Mouse (Mus musculus): ENCODE data around the gene Acbd4.

The Acbd4 gene

DNA sequence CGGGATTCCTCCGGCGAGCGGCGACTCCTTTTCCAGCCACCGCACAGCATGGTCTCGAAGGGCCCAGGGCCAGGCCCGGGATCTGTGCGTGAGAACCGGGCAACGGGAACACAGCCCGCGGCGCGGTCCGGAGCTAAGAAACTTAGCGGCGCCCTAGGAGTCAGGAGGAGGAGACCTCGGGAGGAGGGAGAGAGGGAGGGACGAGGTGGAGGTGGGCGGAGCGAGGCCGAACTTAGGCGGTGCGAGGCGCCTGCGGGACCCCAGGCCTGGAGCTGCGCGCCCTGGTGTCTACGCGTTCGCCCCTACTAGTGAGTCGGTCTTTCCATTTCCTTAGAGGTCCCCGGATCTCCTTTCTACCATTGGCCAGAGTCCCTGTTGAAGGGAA, at the start of gene Acbd4, which contains the start of gene Plcd3:
TSS of gene Acbd4 (plus strand) at position 202 of the 385 bp plus-strand sequence.
TSS of gene Plcd3 (minus strand) at position 178 of the 385 bp plus-strand sequence.
- DNase-seq (ENCODE audit: low spot score) = no peak

GRCm38 (mm10) chr11:103052078-103052477, 49.4 kb upstream of the Acbd4 start:
- no peak for DNase-seq (ENCODE audit: low spot score)

GRCm38 (mm10) chr11:103053191-103054076, 48.0 kb upstream of the Acbd4 start:
- no peak for DNase-seq (ENCODE audit: low spot score)

GRCm38 (mm10) chr11:103054798-103055197, 46.7 kb upstream of the Acbd4 start:
- DNase-seq (ENCODE audit: low spot score) = peak; percentile 84

GRCm38 (mm10) chr11:103056636-103057035, 44.8 kb upstream of the Acbd4 start:
- no peak for DNase-seq (ENCODE audit: low spot score)

GRCm38 (mm10) chr11:103058499-103059085, 42.9 kb upstream of the Acbd4 start:
- DNase-seq (ENCODE audit: low spot score) = no peak

- DNase-seq (ENCODE audit: low spot score) = no peak
These were observed 35.1 kb upstream of the Acbd4 start for GRCm38 (mm10) chr11:103066191-103067050.

GRCm38 (mm10) chr11:103067051-103067361, 34.5 kb upstream of the Acbd4 start:
- no peak for DNase-seq (ENCODE audit: low spot score)

GRCm38 (mm10) chr11:103067457-103068001, 34.0 kb upstream of the Acbd4 start:
- no peak for DNase-seq (ENCODE audit: low spot score)

GRCm38 (mm10) chr11:103068272-103068671, 33.2 kb upstream of the Acbd4 start:
- DNase-seq (ENCODE audit: low spot score) = no peak

- DNase-seq (ENCODE audit: low spot score) = no peak
These were observed 32.6 kb upstream of the Acbd4 start for GRCm38 (mm10) chr11:103068884-103069283.

GRCm38 (mm10) chr11:103069731-103070130, 31.8 kb upstream of the Acbd4 start:
- no peak for DNase-seq (ENCODE audit: low spot score)

GRCm38 (mm10) chr11:103070322-103070880, 31.1 kb upstream of the Acbd4 start:
- no peak for DNase-seq (ENCODE audit: low spot score)

GRCm38 (mm10) chr11:103073671-103074070, 27.8 kb upstream of the Acbd4 start:
- DNase-seq (ENCODE audit: low spot score) = no peak

GRCm38 (mm10) chr11:103074121-103074650, 27.3 kb upstream of the Acbd4 start:
- DNase-seq (ENCODE audit: low spot score) = no peak

DNA sequence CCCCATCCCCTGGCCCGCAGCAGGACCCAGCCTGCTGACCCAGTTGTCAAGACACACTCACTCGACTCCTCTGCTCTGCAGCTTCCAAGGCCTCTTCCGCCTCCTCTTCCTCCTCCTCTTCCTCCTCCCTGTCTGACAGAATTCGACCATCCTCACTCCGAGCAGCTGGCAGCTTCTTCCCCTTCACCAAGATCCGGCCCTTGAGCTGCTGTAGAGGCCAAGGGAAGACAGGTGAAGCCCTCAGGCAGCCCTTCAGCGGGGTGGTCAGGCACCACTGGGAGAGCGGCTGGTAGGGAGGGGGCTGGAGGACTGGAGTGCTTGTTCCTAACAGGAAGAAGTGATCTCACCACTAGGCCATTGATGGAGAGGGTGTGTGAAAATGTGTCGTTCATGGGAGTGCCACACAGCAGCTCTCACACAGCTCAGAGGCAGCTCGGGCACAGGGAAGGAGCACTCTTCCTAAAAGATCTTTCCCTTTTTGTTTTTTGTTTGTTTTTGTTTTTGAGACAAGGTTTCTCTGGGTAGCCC, 26.6 kb upstream of the Acbd4 start:
- DNase-seq (ENCODE audit: low spot score) = no peak

GRCm38 (mm10) chr11:103076010-103076409, 25.5 kb upstream of the Acbd4 start:
- no peak for DNase-seq (ENCODE audit: low spot score)

- DNase-seq (ENCODE audit: low spot score) = no peak
These were observed 24.9 kb upstream of the Acbd4 start for GRCm38 (mm10) chr11:103076581-103076980.

DNA sequence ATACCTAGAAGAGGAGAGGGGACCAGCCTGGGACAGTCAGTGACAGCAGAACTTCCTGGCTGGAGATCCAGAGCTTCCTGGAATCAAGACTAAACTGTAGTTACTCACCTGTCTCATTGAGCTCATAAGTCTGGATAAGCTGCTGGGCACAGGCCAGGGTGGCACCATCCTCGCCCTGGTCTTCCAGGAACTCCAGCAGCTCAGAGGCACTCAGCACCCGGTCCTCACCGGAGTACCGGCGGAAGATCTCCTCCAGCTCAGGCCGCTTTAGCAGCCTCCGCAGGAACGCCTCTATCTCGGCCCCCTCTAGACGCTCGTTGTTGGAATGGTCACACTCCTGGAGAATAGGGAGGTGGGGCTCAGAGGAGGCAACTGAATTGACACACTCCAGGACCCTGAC, 23.4 kb upstream of the Acbd4 start:
- no peak for DNase-seq (ENCODE audit: low spot score)

DNA sequence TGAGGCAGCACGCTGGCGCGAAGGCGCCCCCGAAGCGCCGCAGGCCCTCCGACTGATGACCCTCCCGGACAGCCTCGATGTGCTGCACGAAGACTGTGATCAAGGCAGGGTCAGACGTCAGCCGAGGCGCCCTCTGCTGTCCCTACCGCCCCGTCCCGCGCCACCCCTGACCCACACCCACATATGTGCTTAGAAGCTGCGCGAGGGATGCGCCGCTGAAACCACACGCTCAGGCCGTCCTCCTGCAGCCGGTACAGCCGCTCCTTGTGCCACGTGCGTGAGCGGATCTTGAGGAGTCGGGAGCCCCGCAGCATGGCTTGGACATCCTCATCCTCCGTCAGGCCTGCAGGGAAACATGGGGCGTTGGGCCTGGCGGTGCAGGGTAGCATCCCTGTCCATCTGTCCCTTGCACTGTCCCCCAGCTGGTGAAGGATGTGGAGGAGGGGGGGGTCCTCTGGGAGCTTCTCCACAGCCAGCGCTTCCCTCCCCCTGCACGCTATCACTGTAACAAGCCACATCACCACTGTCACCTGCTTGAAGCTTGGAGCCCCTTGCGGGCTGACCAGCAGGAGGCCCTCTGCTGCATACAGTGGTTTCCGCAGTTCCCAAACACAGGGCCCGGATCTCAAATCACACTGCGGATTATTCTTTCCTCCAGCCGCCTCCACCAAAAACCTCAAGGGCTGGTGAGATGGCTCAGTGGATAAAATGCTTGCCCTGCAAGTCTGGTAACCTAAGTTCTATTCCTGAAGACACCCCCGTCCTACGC, 21.0 kb upstream of the Acbd4 start:
- no peak for DNase-seq (ENCODE audit: low spot score)

DNA sequence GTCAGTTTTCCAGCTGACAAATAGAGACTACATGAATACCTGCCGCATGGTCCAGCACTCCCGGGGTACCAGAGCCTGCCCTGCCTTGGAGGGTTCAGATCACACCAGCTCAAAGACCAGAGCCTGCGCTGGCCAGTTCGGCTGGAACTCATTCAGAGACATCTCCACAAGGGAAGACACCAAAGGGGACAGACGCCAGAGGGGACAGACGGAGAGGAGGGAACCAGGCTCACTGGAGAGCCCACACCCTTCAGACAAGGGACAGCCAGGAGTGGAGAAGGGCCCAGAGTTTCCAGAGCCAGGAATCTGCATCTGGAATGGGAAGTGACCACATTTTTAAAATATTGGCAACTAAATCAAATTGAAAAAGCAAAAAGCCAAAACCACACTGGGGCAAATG, 19.9 kb upstream of the Acbd4 start:
- no peak for DNase-seq (ENCODE audit: low spot score)
